Mouse (Mus musculus): ENCODE data around the gene Sbk2.
"Not testable (repeated sequence)": the region's sequence is repeated elsewhere in the genome, so short reads cannot be mapped to it uniquely, and the experiment has no call there.

Gene Sbk2

DNA sequence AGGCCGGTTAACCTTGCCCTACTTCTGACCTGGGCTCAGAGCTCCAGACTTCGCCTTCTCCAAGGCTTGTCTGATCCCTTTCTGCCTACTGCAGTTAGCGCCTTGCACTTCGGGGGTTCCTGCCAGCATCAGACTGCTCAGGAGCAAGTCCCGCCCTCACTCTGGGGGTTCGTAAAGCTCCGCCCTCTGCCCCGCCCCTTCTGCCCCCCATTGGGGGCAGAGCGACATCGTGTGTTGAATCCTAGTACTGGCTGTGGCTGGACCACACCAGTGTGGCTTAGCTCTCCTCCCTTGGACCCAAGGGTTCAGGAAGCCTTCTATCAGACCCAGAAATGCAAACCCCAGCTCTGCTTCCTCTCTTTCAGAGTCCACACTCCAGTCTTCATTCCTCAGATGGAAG lies at the start of gene Sbk2:
Gene Sbk2 (minus strand): TSS at position 135 of the 400 bp plus-strand sequence.
- DNase-seq, result peak; percentile 84

DNA sequence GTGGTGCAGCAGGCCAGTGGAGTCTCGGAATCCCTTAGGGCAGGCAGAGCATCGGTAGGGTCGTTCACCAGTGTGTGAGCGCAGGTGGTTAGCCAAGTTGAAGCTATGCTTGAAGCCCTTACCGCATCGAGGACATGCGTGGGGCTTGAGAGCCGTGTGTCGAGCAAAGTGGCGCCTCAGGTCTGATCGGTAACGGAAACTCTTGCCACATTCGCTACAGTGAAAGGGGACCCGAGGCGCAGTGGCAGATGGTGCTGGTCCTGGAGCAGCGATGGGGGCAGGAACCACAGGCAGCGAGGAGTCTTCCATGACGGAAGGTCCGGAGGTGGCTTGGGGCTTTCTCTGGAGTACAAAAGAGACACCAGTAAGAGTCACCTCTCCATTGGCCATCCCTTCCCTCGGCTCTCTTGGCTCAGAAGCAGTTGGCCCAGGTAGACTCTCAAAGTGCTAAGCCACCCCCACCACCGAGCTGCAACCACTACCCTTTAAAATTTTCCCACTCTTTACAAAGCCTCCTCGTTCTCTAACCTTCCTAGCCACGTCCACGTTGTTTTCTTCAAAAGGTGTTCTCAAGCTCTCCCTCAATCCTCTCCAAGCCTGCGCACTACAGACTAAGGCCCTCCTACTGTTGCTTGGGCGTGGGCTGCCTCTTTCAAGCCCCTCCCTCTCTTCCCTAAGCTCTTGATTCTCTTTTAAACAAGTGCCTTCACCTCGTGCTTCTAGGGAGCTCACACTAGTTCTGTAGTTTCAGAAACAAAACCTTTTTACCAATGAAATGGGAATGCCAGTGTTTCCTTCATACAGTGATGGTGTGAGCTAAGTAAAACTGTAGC lies 48.7 kb upstream of the Sbk2 start:
- DNase-seq, result no peak

DNA sequence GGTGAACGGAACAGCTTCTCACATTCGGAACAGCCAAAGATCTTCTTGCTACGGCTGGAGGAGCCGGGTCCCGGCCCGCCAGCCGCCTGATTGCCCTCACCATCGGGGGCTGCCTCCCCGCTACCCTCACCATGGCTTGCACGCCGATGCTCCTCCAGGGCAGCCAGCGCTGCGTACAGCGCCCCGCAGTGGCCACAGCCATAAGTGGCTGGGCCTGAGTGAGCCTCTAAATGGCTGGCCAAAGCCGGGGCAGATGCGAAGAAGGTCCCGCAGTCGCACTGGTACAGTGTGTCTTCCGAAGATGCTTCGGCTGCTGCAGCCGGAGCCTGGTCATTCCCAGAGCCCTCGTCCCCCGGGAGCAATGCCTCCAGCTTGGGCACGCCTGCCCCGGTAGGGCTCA lies 44.0 kb upstream of the Sbk2 start:
- DNase-seq, result no peak

DNA sequence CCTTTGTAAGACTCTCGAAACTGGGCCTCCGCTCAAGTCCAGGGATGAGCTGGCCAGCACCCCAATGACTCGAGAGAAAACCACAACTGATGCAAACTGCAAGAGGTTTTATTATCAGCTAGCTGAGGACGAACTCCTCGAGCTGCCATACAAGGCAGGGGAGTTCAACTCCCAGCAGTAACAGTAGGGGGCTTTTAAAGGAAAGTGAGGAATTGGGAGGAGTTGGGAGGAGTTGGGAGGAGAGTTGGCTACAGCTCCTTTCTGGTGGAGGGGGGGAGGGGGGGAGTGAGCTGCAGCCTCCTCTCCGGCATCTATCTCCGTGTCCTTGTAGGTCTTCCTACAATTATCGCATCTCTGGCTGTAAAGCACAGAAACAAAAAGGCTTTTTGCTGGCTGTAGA lies 38.7 kb upstream of the Sbk2 start:
- not testable (repeated sequence) for DNase-seq

DNA sequence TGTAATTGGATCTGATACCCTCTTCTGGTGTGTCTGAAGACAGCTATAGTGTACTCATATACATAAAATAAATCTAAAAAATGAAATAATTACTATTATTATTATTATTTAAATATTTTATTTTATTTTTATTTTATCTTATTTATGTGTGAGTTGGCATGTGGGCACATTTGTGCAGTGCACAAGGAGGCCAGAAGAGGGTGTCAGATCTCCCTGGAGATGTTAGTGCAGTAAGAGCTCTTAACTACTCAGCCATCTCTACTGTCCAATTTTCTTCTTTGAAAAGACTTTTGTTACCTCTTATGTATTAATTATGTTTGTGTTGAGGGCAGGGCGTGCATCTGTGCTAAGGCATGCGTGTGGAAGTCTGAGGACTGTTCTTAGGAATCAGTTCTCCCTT lies 35.7 kb upstream of the Sbk2 start:
- DNase-seq, result peak; percentile 50

DNA sequence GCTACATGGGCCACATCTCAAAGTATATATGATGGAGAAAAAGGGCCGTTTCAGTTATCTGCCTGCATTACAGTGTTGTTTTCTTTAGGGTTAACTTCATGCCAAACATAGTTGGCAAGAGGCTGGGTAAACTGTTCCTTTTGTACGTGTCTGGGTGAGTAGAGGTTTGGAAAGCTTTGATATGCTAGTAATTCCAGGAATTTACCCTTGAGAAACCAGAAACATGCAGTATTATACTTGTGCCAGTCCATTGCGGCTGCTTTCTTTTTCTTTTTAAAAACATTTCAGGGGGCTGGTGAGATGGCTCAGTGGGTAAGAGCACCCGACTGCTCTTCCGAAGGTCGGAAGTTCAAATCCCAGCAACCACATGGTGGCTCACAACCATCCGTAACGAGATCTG lies 32.7 kb upstream of the Sbk2 start:
- DNase-seq, result no peak

DNA sequence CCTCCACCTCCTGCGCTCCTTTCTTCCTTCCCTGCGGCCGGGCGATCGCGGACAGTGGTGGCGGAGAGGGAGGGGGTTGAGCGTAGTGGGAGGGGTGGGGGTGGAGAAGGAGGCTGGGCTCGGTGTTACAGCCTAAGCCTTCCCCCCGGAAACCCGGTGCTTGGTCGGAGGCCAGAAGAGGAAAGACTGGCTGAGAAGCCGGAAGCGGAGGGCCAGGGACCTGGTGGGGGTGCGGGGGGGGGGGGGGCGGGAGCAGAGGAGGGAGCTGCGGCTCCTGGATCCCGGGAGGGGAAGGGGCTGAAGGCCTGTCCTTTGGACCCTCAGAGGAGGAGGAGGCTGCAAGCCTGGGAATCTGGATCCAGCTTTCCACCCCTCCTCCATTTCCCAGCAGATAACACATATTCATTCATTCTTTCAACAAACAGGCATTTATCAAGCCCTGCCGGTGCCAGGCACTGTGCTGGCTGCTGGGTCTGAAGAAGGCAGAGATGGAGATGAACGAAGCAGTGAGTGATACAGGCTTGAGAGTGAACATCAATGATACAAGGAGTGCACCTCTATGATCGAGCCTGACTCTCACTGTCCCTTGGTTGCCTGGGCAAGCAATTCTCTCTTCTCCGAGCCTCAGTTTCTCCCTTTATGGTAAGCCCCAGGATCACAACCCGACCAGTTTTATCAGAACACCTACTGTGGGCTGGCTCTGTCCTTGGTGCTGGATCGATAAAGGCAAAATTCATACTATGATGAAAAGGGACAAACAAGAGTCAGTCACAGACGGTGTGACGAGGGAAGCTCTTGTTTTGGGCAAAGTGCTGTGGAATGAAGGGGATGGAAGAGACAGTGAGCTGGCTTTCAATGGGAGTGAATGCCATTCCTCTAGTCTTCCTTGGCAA lies 32.0 kb upstream of the Sbk2 start, which contains the start of gene Zfp579:
Gene Zfp579 (minus strand): TSS at position 156 of the 893 bp plus-strand sequence.
- DNase-seq, result peak; percentile 91

DNA sequence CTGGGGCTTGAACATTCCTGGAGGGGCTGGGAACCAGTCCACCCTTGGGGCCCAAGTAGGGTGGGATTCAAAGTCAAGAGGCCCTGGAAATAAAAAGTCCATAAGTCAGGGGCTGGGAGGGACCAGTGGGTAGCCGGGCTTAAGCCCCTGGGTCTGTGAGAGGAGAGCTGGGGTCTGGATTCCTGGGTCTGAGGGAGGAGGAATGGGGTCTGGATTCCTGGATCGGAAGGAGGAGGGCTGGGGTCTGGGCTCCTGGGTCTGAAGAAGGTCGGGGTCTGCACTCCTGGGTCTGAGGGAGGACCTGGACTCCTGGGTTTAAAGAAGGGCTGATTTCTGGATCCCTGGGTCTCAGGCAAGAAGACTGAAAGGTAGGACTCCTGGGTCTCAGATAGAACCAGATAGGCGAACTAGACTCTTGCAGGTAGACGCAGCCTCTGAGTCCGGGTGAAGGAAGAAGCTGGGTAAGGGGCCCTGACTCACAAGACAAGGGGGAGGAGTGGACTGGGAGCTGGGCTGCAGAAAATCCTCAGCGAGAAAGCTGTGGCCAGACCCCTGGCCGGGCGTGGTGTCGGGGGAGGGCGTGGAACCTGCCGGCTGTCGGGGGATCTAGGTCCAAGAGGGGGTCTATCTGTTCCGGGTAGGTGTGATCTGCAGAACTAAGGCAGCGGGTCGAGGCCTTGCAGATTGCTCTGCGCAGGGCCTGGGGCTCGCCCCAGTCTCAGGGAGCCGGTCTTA lies 31.2 kb upstream of the Sbk2 start:
- no peak for DNase-seq

DNA sequence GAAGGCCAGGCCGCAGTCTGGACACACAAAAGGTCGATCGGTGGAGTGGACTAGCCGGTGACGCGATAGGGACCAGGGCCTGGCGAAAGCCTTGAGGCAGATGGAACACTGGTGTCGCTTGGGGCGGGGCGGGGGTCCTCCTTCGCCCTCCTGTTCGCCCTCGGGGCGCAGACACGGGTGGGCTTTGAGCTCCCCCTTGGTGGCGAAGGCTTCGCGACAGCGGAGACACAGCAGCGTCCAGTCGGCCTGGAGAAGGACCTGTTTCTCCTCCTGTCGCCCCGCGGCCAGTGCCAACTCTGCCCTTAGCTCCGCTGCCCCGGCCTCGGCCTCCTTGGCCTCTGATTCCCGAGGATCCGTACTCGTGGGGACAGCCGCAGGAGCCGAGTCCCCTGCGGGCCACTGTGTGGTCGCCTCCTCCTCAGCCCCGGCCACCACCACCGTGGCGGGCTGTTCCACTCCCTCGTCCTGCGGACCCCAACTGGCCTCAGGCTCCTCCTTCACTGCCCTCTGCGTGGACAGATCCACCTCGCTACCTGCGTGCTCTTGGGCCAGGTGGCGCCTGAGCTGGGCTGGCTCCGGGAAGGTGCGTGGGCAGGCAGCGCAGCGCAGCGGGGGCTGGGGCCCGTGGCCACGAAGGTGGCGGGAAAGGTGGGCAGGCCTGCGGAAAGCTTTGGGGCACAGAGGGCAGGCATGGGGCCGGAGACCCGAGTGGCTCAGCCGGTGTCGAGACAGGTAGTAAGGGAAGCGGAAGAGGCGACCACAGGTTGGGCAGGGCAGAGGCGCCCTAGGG lies 30.0 kb upstream of the Sbk2 start:
- no peak for DNase-seq

DNA sequence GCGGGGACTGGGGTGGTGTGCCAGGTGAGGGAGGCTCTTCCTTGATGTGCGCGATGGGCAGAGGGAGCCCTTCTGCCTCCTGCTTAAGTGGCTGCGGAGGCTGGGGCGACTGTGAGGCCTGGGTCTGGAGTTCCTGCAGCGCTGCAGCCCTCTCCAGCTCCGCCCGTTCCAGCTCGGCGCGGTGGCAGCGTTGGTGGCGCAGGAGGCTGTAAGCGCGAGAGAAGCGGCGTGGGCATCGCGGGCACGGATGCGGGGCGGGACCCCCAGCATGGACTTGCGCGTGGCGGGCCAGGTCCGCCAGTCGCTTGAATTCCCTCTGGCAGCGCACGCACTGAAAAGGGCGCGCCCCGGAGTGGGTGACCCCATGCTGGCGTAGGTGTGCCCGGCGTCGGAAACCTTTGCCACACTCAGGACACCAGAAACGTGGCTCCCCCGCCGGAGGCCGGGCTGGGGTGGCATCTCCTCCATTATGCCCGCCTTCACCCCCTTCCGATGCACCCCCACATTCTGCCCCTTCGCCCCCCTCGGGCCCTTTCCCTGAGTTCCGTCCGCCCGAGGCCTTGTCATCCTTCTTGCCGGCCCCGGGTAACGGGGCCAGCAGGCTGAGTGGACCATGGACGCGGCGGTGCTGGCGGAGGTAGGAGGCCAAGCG lies 29.3 kb upstream of the Sbk2 start:
- no peak for DNase-seq

DNA sequence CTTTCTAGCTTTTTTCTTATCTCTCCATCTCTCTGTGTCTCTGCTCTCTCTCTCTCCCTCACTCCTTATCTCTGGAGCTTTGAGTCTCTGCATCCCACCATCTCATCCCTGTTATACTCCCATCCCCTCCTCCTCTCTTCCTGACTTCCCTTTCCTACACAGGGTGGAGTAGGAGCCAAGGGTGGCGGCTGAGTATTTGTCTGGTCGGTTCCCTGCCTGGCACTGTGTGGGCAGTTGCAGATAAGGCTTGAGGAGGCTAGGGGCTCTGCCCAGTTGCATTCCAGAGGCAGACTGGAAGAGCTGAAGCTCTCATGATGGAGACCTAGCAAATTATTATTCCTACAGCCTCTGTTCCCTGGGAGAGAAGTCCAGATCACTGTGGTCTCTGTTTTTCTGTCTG lies 24.0 kb upstream of the Sbk2 start:
- DNase-seq, result no peak

DNA sequence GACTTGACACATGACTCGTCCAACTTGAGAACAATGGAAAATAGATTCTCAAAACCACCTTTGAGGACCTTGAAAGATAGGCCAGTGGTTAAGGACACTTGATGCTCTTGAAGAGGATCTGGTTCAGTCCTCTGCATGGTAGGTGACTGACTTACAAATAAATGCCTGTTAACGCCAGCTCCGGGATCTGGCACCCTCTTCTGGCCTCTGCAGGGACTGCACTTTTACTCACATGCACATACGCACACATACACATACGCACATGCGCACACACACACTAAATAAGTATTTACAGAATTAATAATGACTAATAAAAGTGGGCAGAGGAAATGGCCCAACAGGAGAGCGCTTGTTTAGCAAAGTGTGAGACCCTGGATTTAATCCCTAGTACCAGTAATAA lies 12.6 kb upstream of the Sbk2 start:
- DNase-seq, result no peak

DNA sequence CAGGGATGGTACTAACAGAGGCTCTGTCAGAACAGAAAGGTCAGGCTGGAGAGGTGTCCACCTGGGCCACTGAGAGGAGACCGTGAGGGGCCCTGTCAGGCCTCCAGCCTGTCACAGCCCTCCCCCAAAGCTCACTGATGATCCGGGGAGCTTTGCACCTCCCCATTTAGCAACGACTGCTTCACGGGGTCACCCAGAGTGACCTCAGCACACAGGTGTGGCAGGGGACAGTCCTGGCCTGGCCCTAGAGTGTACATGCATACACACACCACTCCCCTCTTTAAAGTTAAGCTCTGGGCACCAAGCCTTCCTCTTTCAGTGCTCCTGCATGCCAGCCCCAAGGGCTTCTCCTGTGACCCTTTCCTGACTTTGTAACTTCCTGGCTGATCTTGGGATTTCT lies 11.2 kb upstream of the Sbk2 start:
- no peak for DNase-seq

DNA sequence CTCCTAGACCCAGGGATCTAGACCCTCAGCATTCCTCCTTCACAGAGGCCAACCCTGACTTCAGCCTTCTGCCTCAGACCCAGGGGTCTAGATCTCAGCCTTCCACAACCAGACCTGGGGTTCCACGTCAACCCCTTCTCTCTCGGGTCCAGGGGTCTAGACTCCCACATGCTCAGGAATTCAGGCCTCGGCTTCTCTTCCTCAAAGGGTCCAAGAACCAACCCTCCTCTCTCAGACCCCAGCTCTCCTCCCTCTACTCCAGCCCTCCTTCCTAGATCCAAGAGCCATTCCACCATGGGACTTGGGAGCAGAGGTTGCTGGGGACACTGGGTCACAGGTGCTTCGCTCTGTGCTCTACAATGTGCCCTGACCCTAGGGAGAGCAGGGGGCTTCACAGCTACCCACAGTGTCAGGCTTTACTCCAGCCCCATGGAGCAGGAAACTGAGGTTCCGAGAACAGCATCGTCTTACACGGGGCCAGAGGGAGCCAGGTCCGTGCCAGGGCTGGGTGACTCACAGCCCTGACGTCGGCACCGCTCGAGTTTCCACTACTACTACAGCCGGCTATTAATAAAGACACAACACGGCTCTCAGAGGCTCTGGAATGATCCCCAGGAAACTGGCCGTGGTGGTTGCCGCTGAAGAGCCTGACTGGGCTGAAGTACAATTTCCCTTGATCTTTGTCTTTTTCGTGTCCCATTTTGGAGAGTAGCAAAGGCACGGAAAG lies 8.3 kb upstream of the Sbk2 start:
- no peak for DNase-seq

DNA sequence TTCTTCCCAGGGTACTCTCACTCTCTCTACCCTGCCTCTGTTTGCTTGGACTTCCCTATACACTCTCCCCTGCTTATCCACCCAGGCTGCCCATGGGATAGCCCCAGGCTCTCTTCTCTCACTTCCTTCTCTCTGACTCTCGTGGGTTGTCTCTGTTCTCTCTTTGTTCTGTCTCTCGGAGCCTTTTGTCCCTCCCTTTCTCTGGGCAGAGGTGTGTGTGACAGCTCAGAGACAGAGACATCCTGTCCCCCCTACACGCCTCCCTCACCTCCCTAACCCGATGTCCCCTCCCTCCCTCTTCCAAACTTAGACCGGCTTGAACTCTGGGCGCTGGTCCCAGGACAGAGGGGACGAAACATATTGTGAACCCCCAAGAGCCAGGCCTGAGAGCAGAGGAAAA lies 7.5 kb upstream of the Sbk2 start:
- no peak for DNase-seq

DNA sequence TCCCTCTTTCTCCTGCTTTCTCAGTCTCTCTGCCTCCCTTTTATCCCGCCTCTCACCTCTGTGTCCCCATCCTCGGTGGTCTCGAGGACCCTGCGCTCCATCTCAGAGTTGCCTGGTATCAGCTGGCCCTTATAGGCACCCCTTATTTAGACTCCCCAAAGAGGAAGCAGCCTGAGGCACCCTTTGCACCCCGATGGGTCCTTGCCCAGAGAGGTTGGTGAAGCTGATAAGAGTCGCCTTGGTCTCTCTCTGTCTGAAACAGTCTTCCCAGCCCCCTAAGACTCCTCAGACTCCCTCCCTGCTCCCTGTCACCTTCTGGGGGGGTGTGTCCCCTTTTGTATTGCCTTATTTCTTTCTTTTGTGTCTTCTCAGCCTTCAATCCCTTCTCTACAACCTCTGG lies 6.9 kb upstream of the Sbk2 start, which contains the start of gene Sbk3:
Gene Sbk3 (minus strand): TSS at position 101 of the 400 bp plus-strand sequence.
- DNase-seq, result no peak

DNA sequence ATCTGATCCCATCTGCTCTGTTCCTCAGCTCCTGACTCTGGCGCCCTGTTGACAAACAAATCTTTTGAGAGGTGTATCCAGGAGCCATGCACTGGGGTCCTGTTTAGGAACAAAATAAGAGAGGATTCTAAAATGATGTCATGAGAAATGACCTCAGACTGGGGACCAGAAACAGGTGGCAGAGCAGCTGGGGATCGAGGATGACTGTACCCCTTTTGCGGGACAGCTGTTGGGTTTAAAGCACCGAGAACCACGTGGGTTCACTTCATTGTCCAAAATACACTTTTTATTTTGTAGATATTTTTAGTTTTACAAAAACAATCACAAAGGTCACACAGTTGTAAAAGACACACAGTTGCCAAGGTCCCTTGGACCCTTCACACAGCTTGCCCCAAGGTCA lies 782 bp upstream of the Sbk2 start:
- no peak for DNase-seq

DNA sequence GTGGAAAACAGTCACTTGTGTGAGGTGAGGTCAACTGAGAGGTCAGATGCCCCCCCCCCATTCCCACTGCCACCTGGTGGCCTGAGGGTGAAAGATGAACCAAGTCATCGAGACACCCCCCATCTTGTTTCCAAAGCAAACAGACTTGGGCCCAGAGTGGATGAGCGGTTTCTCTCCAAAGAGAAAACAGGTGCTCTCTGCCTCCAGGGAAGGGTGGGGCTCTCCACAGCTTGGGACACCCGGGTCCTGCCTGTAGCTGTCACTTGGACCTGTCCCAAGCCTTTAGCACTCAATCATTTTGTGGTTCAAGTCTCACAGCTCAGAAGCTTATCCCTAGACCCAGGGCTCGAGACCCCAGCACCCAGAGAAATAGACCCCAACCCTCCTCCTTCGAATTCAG lies 679 bp downstream of the Sbk2 start:
- no peak for DNase-seq

DNA sequence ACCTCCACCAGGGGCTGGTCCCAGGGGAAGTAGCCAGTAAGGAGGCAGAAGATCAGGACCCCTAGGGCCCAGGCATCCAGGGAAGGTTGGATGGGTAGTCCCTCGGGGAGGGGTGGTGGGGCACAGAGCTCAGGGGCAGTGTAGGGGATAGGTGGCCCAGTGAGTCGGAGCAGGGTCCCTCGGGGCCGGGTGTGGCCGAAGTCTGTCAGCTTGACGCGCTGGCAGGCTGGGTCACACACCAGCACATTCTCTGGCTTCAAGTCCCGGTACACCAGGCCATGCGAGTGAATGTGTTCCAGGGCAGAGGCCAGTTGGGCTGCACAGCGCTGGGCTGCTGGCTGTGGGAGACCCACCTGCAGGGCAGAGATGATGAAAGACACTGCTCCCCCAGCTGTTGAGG lies 6.8 kb downstream of the Sbk2 start:
- DNase-seq, result no peak

DNA sequence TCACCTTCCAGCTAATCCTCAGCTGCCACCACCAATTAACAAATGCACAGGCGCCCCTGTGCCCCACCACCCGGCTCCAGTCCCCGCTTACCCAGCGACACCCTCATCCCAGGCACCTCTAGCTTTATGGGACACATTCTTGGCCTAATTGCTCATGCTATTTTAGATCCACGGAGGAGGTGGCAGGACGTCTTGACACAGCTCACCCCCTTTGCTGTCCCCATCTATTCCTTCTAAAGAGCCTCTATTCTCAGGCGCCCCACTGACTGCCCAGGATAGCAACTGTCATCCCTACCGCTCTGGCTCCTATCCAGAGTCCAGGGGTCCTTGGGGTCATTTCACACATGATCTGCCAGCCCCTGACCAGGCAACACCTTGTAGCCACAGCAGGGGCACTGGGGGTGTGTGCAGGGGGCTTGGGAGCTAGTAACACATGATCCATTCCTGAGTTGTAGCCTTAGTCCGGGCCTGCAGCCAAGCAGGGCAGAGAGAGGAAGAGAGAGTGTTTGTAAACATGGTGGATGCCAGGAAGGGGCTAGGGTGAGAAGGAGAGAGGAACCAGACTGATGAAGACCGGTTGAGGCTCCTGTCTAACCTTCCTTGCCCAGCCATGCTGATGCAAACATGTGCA lies 10.3 kb downstream of the Sbk2 start:
- no peak for DNase-seq
